Mouse (Mus musculus) monocyte, adult 5-6 weeks (primary cell): ENCODE measurements around the gene Capza1. TPM values are rescaled to one million over a fixed set of nuclear protein-coding genes. Genes with fewer than 3 reads are reported as not detected.
A peak's percentile ranks its signal among the peaks of the same experiment; 100 is the strongest.
"Not testable (repeated sequence)": the region's sequence is repeated elsewhere in the genome, so short reads cannot be mapped to it uniquely, and the experiment has no call there.

Experiments
- ATAC-seq: fragments of 153-309, 156-312 bp; replicated peaks from 2 replicates; pipeline ENCODE4 v1.8.0; 2017; ENCODE audit warnings: mild to moderate bottlenecking; ENCODE audit not compliant: low TSS enrichment, insufficient number of reproducible peaks, severe bottlenecking, poor library complexity, low FRiP score
- total RNA-seq: library from RNA; stranded (forward); fragments of 200-1000, 200-491, 200-594 nt; gene quantifications from 3 replicates; pipeline ENCODE4 v1.2.3, GENCODE M21; 2017

Gene Capza1
- total RNA-seq, 1 experiment from 2014 or later, result 312 TPM

DNA sequence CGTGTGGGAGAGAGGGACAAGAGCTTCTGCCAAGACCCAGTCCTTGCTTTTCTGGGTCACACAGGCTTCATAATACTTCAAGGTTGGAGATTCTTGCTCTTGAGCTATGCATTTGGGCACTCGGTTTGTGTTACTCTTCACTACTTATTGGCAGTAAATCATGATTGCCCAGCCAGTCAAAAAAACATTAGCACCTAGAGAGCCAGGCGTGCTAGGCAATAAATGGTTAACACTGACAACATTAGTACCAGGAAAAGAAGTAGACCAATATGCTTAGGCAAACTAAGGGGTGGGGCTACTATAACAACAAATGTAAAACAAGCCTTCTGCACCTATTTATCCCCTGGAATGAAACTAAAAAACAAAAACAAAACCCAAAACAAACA is 45.6 kb downstream of the Capza1 start:
- ATAC-seq, result no peak

DNA sequence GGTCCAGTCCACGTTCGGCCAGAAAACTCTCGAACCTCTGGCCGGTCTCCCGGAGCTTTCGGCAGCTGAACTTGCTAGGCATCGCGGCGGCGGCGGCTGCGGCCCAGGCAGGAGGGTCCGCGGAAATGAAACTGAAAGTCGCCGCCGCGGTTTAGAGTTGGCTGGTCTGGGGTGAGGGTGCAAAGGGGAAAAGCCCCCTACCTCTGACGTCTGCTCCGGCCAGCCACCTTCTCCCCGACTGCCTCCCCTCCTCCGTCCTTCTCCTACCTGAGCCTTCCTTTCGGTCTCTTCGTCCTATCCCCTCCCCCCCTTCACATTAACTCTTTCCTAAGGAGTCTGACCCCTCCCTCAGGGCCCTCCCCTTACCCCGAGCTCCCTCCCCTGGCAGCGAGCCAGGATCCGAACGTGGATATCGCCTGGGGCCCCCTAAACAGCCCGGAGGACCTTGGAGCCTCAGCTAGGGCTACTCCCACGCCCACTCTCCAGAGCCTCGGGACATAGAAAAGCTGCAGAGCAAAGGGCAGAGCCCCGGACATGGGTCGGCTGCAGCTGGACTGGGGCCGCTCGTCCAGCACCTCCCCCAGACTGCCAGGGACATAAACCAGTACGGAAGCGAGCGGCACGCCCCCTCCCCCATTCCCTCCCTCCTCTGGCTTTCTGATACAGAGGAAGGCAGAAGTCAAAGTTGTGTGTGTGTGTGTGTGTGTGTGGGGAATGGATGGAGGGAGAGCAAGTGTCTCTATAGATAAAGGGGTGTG is 46.1 kb downstream of the Capza1 start, which contains the start of gene Mov10:
Gene Mov10 (minus strand): TSS at position 573 of the 758 bp plus-strand sequence.
- ATAC-seq, result peak; percentile 56

- no peak; the same call in 1 of the 2 replicates for ATAC-seq
Observed at GRCm38 (mm10) chr3:104817481-104817990, 46.8 kb downstream of the Capza1 start.

- ATAC-seq, result no peak
Observed at GRCm38 (mm10) chr3:104816130-104816529, 48.2 kb downstream of the Capza1 start.

- no peak for ATAC-seq
Observed at GRCm38 (mm10) chr3:104815346-104815745, 49.0 kb downstream of the Capza1 start.

DNA sequence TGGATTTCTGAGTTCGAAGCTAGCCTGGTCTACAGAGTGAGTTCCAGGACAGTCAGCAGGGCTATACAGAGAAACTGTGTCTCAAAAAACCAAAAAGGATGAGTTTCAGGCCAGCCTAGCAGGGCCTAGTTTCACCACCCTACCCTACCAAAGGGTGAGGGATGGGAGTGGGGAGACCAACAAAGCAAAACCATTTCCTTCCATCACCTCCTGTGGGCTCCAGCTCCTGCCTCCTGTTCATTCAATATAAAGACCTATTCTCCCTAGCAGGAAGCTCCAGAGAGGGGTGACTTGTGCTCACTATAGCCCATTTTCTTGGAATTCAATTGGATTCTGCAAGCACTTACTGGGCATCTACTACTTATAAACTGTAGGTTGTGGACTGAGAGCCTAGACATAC is 49.6 kb downstream of the Capza1 start:
- ATAC-seq, result no peak

DNA sequence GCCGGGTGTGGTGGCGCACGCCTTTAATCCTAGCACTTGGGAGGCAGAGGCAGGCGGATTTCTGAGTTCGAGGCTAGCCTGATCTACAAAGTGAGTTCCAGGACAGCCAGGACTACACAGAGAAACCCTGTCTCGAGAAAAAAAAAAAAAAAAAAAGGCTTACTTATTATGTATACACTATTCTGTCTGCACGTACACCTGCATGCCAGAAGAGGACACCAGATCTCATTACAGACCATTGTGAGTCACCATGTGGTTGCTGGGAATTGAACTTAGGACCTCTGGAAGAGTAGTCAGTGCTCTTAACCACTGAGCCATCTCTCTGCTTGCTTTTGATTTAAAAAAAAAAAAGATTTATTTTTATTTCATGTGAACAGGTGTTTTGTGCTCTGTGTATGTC is 51.1 kb downstream of the Capza1 start:
- not testable (repeated sequence) for ATAC-seq

DNA sequence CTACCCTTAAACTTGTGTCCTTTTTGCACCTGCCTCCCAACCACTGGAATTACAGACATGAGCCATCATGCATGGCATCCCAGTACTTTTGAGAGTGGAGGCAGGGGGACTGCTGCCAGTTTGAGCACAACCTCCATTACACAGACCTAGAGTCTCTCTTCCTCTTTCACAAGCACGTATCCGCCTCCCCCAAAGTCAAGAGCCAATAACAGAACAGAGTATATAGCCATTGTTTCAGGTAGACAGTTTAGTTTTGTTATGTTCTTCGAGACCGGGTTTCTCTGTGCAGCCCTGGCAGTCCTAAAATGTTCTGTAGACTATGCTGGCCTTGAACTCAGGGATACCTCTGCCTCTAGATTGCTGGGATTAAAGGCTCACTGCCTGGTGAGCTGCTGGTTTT is 52.1 kb downstream of the Capza1 start:
- no peak for ATAC-seq

DNA sequence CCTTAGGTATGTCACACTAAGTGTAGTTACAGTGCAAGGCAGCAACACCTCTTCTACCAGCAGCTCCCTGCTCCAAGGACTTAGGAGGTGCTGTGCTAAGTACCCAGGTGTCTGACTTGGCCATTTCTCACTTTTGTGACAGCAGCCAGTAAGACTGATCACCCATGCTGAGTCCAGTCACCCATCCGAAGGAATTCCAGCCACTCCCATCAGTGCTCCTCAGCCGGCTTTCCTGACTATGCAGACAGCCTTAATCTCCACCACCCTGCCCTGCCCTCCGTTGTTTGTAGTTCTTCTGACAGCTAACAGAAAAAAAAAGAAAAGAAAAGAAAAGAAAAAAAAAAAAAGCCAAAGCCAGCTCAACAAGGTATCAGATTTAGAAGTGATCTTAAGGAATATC is 52.6 kb downstream of the Capza1 start:
- ATAC-seq, result no peak; the same call in 1 of the 2 replicates

DNA sequence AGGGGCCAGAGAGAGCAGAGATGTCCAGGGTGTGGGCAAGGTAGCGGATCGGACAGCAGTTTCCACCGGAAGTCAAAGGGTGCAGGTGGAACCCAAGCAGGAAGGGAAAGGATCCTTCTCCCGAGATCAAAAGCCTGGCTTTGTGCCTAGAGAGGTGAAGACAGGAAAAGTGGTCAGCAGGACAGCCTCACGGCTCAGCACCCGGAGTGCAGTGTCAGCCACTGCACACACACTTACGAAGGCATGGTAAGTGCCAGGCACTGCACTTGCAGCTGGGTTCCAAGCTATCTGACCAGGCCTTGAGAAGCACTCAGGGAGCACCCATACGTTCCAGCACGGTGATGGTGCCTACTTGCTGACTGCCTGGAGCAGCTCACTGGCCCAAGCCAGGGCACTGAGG is 58.8 kb downstream of the Capza1 start:
- no peak for ATAC-seq

- ATAC-seq, result no peak
Observed at GRCm38 (mm10) chr3:104804312-104804711, 60.0 kb downstream of the Capza1 start.

DNA sequence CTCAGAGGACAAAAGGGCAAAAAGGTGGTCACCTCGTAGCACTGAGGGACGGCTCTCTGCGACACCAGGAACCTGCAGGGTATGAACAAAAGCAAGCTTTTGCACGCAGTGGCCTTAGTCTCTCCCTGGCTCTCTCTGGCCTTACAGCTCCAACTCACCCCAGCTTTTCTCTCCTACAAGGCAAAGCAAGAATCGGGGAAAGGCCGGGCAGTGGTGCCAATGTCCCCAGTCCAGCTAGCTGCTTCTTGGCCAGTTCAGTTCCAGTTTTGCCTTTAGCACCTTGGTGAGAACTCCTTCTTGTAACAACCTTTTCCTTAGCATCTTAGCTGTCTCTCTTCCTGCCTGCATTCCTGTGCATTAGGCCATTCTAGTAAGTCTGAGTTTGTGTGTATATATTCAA is 62.8 kb downstream of the Capza1 start:
- no peak for ATAC-seq

DNA sequence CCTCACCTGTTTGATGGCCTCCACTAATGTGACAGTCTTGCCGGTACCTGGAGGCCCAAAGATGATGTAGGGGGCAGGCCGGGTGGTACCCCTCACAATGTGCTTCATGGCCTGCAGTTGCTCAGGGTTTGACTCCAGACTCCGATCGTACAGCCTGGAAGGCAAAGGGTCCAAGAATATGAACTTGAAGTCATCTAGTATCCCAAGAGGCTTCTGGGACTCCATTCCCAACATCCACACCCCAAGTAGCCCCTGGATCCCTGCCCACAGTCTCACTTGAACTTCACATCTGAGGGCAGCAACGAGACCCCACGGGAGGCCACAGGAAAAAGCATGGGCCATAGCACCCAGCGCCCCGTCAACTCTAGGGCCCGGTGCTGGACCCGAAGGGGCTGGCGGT is 63.6 kb downstream of the Capza1 start:
- no peak for ATAC-seq

GRCm38 (mm10) chr3:104796430-104797082 is 67.7 kb downstream of the Capza1 start:
- ATAC-seq, result no peak

DNA sequence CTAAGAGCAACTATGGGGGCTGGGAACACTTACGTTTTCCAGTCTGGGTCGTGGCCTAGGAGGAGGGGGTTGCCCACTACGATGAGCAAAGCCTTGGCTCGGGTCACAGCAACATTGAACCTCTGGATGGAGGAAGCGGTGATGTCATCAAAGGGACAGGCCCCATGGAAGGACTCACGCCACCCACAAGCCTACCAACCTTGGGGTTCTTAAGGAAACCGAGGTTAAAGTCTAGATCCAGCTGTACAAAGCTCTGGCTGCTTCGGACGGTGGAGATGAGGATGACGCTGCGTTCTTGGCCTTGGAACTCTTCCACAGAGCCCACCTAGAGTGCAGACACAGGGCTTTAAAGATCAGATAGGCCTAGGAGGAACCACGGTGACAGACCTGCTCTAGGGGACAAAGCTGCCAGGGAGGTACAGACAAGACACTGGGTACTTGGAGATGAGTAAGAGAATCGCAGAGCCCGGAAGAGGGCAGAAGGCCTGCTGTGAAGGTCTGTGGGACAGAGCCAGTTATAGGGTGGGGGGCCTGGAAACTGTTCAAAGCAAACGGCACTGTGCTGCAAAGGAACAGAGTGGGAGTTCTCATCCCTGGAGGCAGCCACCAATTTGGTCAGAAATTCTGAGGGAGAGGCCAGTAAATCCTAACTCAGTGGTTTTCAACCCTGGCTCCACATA is 68.5 kb downstream of the Capza1 start:
- no peak for ATAC-seq

DNA sequence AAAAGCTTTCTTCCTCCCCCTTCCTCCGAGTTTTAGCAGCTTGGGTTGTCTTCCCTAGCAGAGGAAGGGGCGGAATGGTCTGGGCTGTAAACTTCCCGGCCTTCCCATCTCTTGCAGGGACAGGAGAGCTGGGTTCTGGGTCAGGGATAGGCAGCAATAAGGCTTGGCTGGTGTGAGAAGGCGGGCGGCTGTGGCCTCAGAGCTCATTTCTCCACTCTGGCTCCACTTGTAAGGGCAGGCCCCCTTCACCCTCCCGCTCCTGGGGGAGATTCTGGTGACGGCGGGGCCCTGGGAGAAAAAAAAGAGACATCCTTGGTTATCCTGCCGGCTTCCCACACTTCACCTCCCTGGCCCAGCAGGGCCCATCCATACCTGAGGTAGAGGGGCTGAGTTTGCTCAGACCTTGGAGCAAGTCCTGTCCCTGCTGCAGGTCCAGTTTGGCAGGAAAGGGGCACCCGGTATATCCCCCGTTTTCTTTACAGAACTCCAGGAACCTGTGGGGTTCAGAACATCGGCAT is 69.3 kb downstream of the Capza1 start:
- no peak for ATAC-seq

DNA sequence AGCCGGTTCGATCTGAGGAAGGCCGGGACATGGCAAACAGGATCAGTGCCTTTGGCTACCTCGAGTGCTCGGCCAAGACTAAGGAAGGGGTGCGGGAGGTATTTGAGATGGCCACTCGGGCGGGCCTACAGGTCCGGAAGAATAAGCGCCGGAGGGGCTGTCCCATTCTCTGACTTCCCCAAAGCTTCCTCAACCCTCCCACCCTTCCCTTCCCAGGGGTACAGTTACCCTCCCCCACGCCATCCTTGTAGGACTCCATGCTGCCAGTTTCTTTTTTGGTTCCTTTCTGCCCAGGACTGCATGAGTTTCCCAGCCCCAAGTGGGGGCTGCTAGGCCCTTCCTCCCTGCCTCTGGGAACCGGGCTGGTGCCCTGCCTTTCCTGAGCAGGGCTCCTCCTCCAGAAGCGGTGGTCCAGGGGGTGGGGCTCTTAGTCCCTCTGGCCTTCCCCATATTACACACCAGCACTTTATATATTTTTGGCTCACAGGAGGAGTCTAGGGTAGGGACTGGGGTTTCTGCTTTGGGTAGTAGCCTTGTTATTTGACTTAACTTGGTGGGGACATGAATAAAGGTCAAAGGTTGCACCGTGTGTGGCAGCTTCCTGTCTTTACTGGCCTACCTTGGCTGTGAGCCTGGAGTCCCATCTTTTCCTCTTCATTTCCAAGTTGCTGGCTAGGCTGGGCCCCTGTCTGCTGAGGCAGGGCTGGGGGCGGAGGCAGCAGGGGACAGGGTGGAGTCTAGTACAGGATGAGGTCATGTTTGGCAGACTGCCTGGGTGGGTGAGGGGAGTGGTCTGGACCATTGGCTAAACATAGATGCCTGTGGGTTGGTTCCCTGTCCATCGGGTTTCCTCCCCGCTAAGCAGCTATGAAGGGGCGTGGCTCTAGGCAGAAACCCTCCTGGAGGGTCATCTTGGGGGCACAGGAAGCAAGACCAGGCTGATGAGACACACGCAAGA is 70.2 kb downstream of the Capza1 start:
- peak; percentile 38; the same call in 1 of the 2 replicates for ATAC-seq
